Mouse (Mus musculus): ENCODE data around the gene Spsb4. TPM values are rescaled to one million over a fixed set of nuclear protein-coding genes. Genes with fewer than 3 reads are reported as not detected.

Gene Spsb4
- total RNA-seq, 2 experiments from 2014 or later = 4.8 to 5.5 TPM

- DNase-seq (ENCODE audit: low spot score in 2 of 2) = no peak
- intact Hi-C loops (cut with DNase I) = no loop called here
Measured at GRCm38 (mm10) chr9:96982351-96982750, 36.3 kb downstream of the Spsb4 start.

GRCm38 (mm10) chr9:96981836-96982235 lies 36.8 kb downstream of the Spsb4 start:
- intact Hi-C loops (cut with DNase I) = no loop called here

GRCm38 (mm10) chr9:96981121-96981520 lies 37.5 kb downstream of the Spsb4 start:
- intact Hi-C loops (cut with DNase I) = no loop called here
- DNase-seq (ENCODE audit: low spot score in 2 of 2) = no peak

More at GRCm38 (mm10) chr9:96981836-96982235, 36.8 kb downstream of the Spsb4 start:
- no peak for DNase-seq (ENCODE audit: low spot score in 2 of 2)

GRCm38 (mm10) chr9:96980037-96980997 lies 38.3 kb downstream of the Spsb4 start:
- DNase-seq (ENCODE audit: low spot score in 2 of 2) = no peak
- intact Hi-C loops (cut with DNase I) = no loop called here

- intact Hi-C loops (cut with DNase I) = no loop called here
- no peak for DNase-seq (ENCODE audit: low spot score in 2 of 2)
Measured at GRCm38 (mm10) chr9:96979417-96980030, 39.1 kb downstream of the Spsb4 start.

- intact Hi-C loops (cut with DNase I) = no loop called here
- DNase-seq (ENCODE audit: low spot score in 2 of 2) = no peak
Measured at GRCm38 (mm10) chr9:96978147-96978782, 40.4 kb downstream of the Spsb4 start.

- intact Hi-C loops (cut with DNase I) = no loop called here
- no peak for DNase-seq (ENCODE audit: low spot score in 2 of 2)
Measured at GRCm38 (mm10) chr9:96977287-96978145, 41.1 kb downstream of the Spsb4 start.

- intact Hi-C loops (cut with DNase I) = no loop called here
- DNase-seq (ENCODE audit: low spot score in 2 of 2) = no peak
Measured at GRCm38 (mm10) chr9:96973091-96973490, 45.6 kb downstream of the Spsb4 start.

GRCm38 (mm10) chr9:96971625-96972404 lies 46.8 kb downstream of the Spsb4 start:
- intact Hi-C loops (cut with DNase I) = no loop called here
- no peak for DNase-seq (ENCODE audit: low spot score in 2 of 2)

- intact Hi-C loops (cut with DNase I) = no loop called here
- no peak for DNase-seq (ENCODE audit: low spot score in 2 of 2)
Measured at GRCm38 (mm10) chr9:96967516-96967915, 51.1 kb downstream of the Spsb4 start.

- no peak for DNase-seq (ENCODE audit: low spot score in 2 of 2)
- intact Hi-C loops (cut with DNase I) = no loop called here
Measured at GRCm38 (mm10) chr9:96966465-96966864, 52.2 kb downstream of the Spsb4 start.

- intact Hi-C loops (cut with DNase I) = no loop called here
- no peak for DNase-seq (ENCODE audit: low spot score in 2 of 2)
Measured at GRCm38 (mm10) chr9:96963443-96964215, 55.0 kb downstream of the Spsb4 start.

GRCm38 (mm10) chr9:96962714-96963113 lies 55.9 kb downstream of the Spsb4 start:
- intact Hi-C loops (cut with DNase I) = no loop called here
- no peak for DNase-seq (ENCODE audit: low spot score in 2 of 2)

- intact Hi-C loops (cut with DNase I) = loop anchor here (2.0 kb wide), 3 partner anchors 45 to 107 kb away; partner anchors contain the start of gene Spsb4
- no peak for DNase-seq (ENCODE audit: low spot score in 2 of 2)
Measured at GRCm38 (mm10) chr9:96961986-96962701, 56.5 kb downstream of the Spsb4 start.

- DNase-seq (ENCODE audit: low spot score in 2 of 2) = no peak
- intact Hi-C loops (cut with DNase I) = loop anchor here (2.0 kb wide), 3 partner anchors 44 to 108 kb away; partner anchors contain the start of gene Spsb4
Measured at GRCm38 (mm10) chr9:96961006-96961405, 57.6 kb downstream of the Spsb4 start.

- no peak for DNase-seq (ENCODE audit: low spot score in 2 of 2)
- intact Hi-C loops (cut with DNase I) = loop anchor here (2.0 kb wide), 3 partner anchors 43 to 109 kb away; partner anchors contain the start of gene Spsb4
Measured at GRCm38 (mm10) chr9:96960241-96960640, 58.4 kb downstream of the Spsb4 start.

GRCm38 (mm10) chr9:96959469-96959868 lies 59.2 kb downstream of the Spsb4 start:
- intact Hi-C loops (cut with DNase I) = no loop called here

More at GRCm38 (mm10) chr9:96959469-96959868, 59.2 kb downstream of the Spsb4 start:
- DNase-seq (ENCODE audit: low spot score in 2 of 2) = no peak

Data from left cerebral cortex, postnatal 36 days (tissue).